Mouse (Mus musculus): ENCODE results near the gene Car15. TPM values are rescaled to one million over a fixed set of nuclear protein-coding genes. Genes with fewer than 3 reads are reported as not detected.
A peak's percentile ranks its signal among the peaks of the same experiment; 100 is the strongest.

Gene Car15
- polyA plus RNA-seq, 1 experiment from 2014 or later, result 2.4 TPM

- Histone ChIP-seq H3K4me1 (ENCODE audit: control insufficient read depth, insufficient read depth, low read length) (peaks cover 16% of the 10 kb centered on the region), H3K9me3 (ENCODE audit: control insufficient read depth, low read depth, low read length) (no peaks in the 10 kb centered on the region), H3K36me3 (ENCODE audit: control insufficient read depth, insufficient read depth, low read length) (peaks cover 13% of the 10 kb centered on the region; the same call in 1 of the 2 replicates), H3K4me2 (replicated peaks; ENCODE audit: low read depth, low read length) (no peak overlapping the region), H3K9ac (replicated peaks; ENCODE audit: low read depth, low read length) (no peak overlapping the region), H3K4me3 (ENCODE audit: low read depth, low read length) (no peak overlapping the region), H3K27ac (ENCODE audit: low read length) (no peak overlapping the region), H3K27me3 (ENCODE audit: control insufficient read depth, insufficient read depth, low read length) (no peaks in the 10 kb centered on the region)
- 4% methylated on average over 5 of the region's 5 CpGs for WGBS
- no peak for ATAC-seq (ENCODE audit: insufficient number of reproducible peaks, insufficient read depth, low FRiP score, low read depth)
Observed at GRCm38 (mm10) chr16:17812120-17812519, 26.0 kb downstream of the Car15 start.

- peaks cover 14% of the 10 kb centered on the region; the same call in 1 of the 2 replicates for H3K36me3 ChIP-seq (ENCODE audit: control insufficient read depth, insufficient read depth, low read length)
- H3K4me3 ChIP-seq (ENCODE audit: low read depth, low read length), result no peak overlapping the region
- H3K4me2 ChIP-seq (replicated peaks; ENCODE audit: low read depth, low read length), result no peak overlapping the region
- WGBS, result 16% methylated on average over 7 of the region's 7 CpGs
- 0 out of 2 replicates have a peak, but pooled peaks cover 3% of the 10 kb centered on the region for H3K27me3 ChIP-seq (ENCODE audit: control insufficient read depth, insufficient read depth, low read length)
- H3K9me3 ChIP-seq (ENCODE audit: control insufficient read depth, low read depth, low read length), result no peaks in the 10 kb centered on the region
- peaks cover 31% of the 10 kb centered on the region for H3K4me1 ChIP-seq (ENCODE audit: control insufficient read depth, insufficient read depth, low read length)
- H3K27ac ChIP-seq (ENCODE audit: low read length), result peak overlapping the region; percentile 82
- H3K9ac ChIP-seq (replicated peaks; ENCODE audit: low read depth, low read length), result no peak overlapping the region
- ATAC-seq (ENCODE audit: insufficient number of reproducible peaks, insufficient read depth, low FRiP score, low read depth), result no peak; the same call in 1 of the 2 replicates
Observed at GRCm38 (mm10) chr16:17809711-17810110, 28.5 kb downstream of the Car15 start.

- Histone ChIP-seq H3K4me1 (ENCODE audit: control insufficient read depth, insufficient read depth, low read length) (peaks cover 37% of the 10 kb centered on the region), H3K9ac (replicated peaks; ENCODE audit: low read depth, low read length) (no peak overlapping the region), H3K27me3 (ENCODE audit: control insufficient read depth, insufficient read depth, low read length) (0 out of 2 replicates have a peak, but pooled peaks cover 3% of the 10 kb centered on the region), H3K4me3 (ENCODE audit: low read depth, low read length) (no peak overlapping the region), H3K27ac (ENCODE audit: low read length) (peak overlapping the region; percentile 82), H3K4me2 (replicated peaks; ENCODE audit: low read depth, low read length) (no peak overlapping the region), H3K36me3 (ENCODE audit: control insufficient read depth, insufficient read depth, low read length) (peaks cover 16% of the 10 kb centered on the region), H3K9me3 (ENCODE audit: control insufficient read depth, low read depth, low read length) (no peaks in the 10 kb centered on the region)
- ATAC-seq (ENCODE audit: insufficient number of reproducible peaks, insufficient read depth, low FRiP score, low read depth), result no peak
- 84% methylated on average over 4 of the region's 4 CpGs for WGBS
Observed at GRCm38 (mm10) chr16:17809125-17809524, 29.0 kb downstream of the Car15 start.

GRCm38 (mm10) chr16:17807192-17808009 lies 30.8 kb downstream of the Car15 start:
- H3K36me3 ChIP-seq (ENCODE audit: control insufficient read depth, insufficient read depth, low read length), result peaks cover 17% of the 10 kb centered on the region
- peak overlapping the region; percentile 48; the same call in 1 of the 2 replicates for H3K9ac ChIP-seq (replicated peaks; ENCODE audit: low read depth, low read length)
- peak overlapping the region; percentile 67 for H3K4me2 ChIP-seq (replicated peaks; ENCODE audit: low read depth, low read length)
- no peaks in the 10 kb centered on the region for H3K9me3 ChIP-seq (ENCODE audit: control insufficient read depth, low read depth, low read length)
- H3K4me1 ChIP-seq (ENCODE audit: control insufficient read depth, insufficient read depth, low read length), result peaks cover 47% of the 10 kb centered on the region
- 0 out of 2 replicates have a peak, but pooled peaks cover 7% of the 10 kb centered on the region for H3K27me3 ChIP-seq (ENCODE audit: control insufficient read depth, insufficient read depth, low read length)
- peak overlapping the region; percentile 12; the same call in 1 of the 2 replicates for H3K27ac ChIP-seq (ENCODE audit: low read length)
- 14% methylated on average over 59 of the region's 73 CpGs for WGBS
- peak overlapping the region; percentile 37 for H3K4me3 ChIP-seq (ENCODE audit: low read depth, low read length)
- peak; percentile 64 for ATAC-seq (ENCODE audit: insufficient number of reproducible peaks, insufficient read depth, low FRiP score, low read depth)

- Histone ChIP-seq H3K36me3 (ENCODE audit: control insufficient read depth, insufficient read depth, low read length) (peaks cover 17% of the 10 kb centered on the region), H3K27me3 (ENCODE audit: control insufficient read depth, insufficient read depth, low read length) (peaks cover 10% of the 10 kb centered on the region; the same call in 1 of the 2 replicates), H3K4me1 (ENCODE audit: control insufficient read depth, insufficient read depth, low read length) (peaks cover 54% of the 10 kb centered on the region), H3K4me3 (ENCODE audit: low read depth, low read length) (peak overlapping the region; percentile 37), H3K9ac (replicated peaks; ENCODE audit: low read depth, low read length) (peak overlapping the region; percentile 48; the same call in 1 of the 2 replicates), H3K9me3 (ENCODE audit: control insufficient read depth, low read depth, low read length) (no peaks in the 10 kb centered on the region), H3K4me2 (replicated peaks; ENCODE audit: low read depth, low read length) (peak overlapping the region; percentile 67), H3K27ac (ENCODE audit: low read length) (no peak overlapping the region)
- ATAC-seq (ENCODE audit: insufficient number of reproducible peaks, insufficient read depth, low FRiP score, low read depth), result no peak
- 18% methylated on average over 42 of the region's 50 CpGs for WGBS
Observed at GRCm38 (mm10) chr16:17806581-17807191, 31.5 kb downstream of the Car15 start.

- H3K4me2 ChIP-seq (replicated peaks; ENCODE audit: low read depth, low read length), result peak overlapping the region; percentile 42
- 41% methylated on average over 7 of the region's 7 CpGs for WGBS
- peaks cover 17% of the 10 kb centered on the region for H3K36me3 ChIP-seq (ENCODE audit: control insufficient read depth, insufficient read depth, low read length)
- H3K9me3 ChIP-seq (ENCODE audit: control insufficient read depth, low read depth, low read length), result no peaks in the 10 kb centered on the region
- H3K27me3 ChIP-seq (ENCODE audit: control insufficient read depth, insufficient read depth, low read length), result peaks cover 17% of the 10 kb centered on the region; the same call in 1 of the 2 replicates
- no peak for ATAC-seq (ENCODE audit: insufficient number of reproducible peaks, insufficient read depth, low FRiP score, low read depth)
- H3K4me3 ChIP-seq (ENCODE audit: low read depth, low read length), result peak overlapping the region; percentile 20; the same call in 1 of the 2 replicates
- no peak overlapping the region for H3K9ac ChIP-seq (replicated peaks; ENCODE audit: low read depth, low read length)
- no peak overlapping the region for H3K27ac ChIP-seq (ENCODE audit: low read length)
- H3K4me1 ChIP-seq (ENCODE audit: control insufficient read depth, insufficient read depth, low read length), result peaks cover 62% of the 10 kb centered on the region
Observed at GRCm38 (mm10) chr16:17804982-17805381, 33.2 kb downstream of the Car15 start.

GRCm38 (mm10) chr16:17804449-17804912 lies 33.7 kb downstream of the Car15 start:
- Histone ChIP-seq H3K27me3 (ENCODE audit: control insufficient read depth, insufficient read depth, low read length) (peaks cover 19% of the 10 kb centered on the region; the same call in 1 of the 2 replicates), H3K4me2 (replicated peaks; ENCODE audit: low read depth, low read length) (peak overlapping the region; percentile 42), H3K36me3 (ENCODE audit: control insufficient read depth, insufficient read depth, low read length) (peaks cover 17% of the 10 kb centered on the region), H3K27ac (ENCODE audit: low read length) (no peak overlapping the region), H3K9ac (replicated peaks; ENCODE audit: low read depth, low read length) (no peak overlapping the region), H3K4me1 (ENCODE audit: control insufficient read depth, insufficient read depth, low read length) (peaks cover 61% of the 10 kb centered on the region), H3K4me3 (ENCODE audit: low read depth, low read length) (peak overlapping the region; percentile 20), H3K9me3 (ENCODE audit: control insufficient read depth, low read depth, low read length) (no peaks in the 10 kb centered on the region)
- ATAC-seq (ENCODE audit: insufficient number of reproducible peaks, insufficient read depth, low FRiP score, low read depth), result peak; percentile 29; the same call in 1 of the 2 replicates
- 18% methylated on average over 29 of the region's 33 CpGs for WGBS

- Histone ChIP-seq H3K36me3 (ENCODE audit: control insufficient read depth, insufficient read depth, low read length) (peaks cover 20% of the 10 kb centered on the region), H3K27me3 (ENCODE audit: control insufficient read depth, insufficient read depth, low read length) (peaks cover 25% of the 10 kb centered on the region), H3K4me2 (replicated peaks; ENCODE audit: low read depth, low read length) (peak overlapping the region; percentile 42), H3K9me3 (ENCODE audit: control insufficient read depth, low read depth, low read length) (no peaks in the 10 kb centered on the region), H3K9ac (replicated peaks; ENCODE audit: low read depth, low read length) (no peak overlapping the region), H3K27ac (ENCODE audit: low read length) (no peak overlapping the region), H3K4me3 (ENCODE audit: low read depth, low read length) (peak overlapping the region; percentile 20), H3K4me1 (ENCODE audit: control insufficient read depth, insufficient read depth, low read length) (peaks cover 63% of the 10 kb centered on the region)
- ATAC-seq (ENCODE audit: insufficient number of reproducible peaks, insufficient read depth, low FRiP score, low read depth), result no peak
- 45% methylated on average over 33 of the region's 33 CpGs for WGBS
Observed at GRCm38 (mm10) chr16:17803675-17804448, 34.3 kb downstream of the Car15 start.
